Mouse (Mus musculus) erythroblast, embryonic 14.5 days (primary cell): ENCODE measurements around the gene Tmem9. TPM values are rescaled to one million over a fixed set of nuclear protein-coding genes. Genes with fewer than 3 reads are reported as not detected.
A peak's percentile ranks its signal among the peaks of the same experiment; 100 is the strongest.

ENCODE experiments used
- H3K27me3 ChIP-seq: 2 replicates; pipeline ENCODE4 v1.6.1; 2012; ENCODE audit warnings: inconsistent platforms; ENCODE audit not compliant: control insufficient read depth
- H3K36me3 ChIP-seq: 2 replicates; pipeline ENCODE4 v1.6.1; 2012; ENCODE audit warnings: mild to moderate bottlenecking, inconsistent platforms; ENCODE audit not compliant: control insufficient read depth
- H3K4me1 ChIP-seq: 2 replicates; pipeline ENCODE4 v1.6.1; 2012; ENCODE audit warnings: inconsistent platforms; ENCODE audit not compliant: control insufficient read depth
- H3K4me3 ChIP-seq: replicated peaks from 2 replicates; pipeline ENCODE3; 2012; ENCODE audit warnings: moderate library complexity, mild to moderate bottlenecking, inconsistent platforms
- H3K9me3 ChIP-seq: 2 replicates; pipeline ENCODE4 v1.6.1; 2012; ENCODE audit warnings: low read length, inconsistent platforms, mixed read lengths; ENCODE audit not compliant: control insufficient read depth
- GATA1 ChIP-seq: IDR thresholded peaks from 2 replicates; pipeline ENCODE4 v1.6.1; 2012; ENCODE audit warnings: low read length, inconsistent platforms, mixed read lengths
- TAL1 ChIP-seq: IDR thresholded peaks from 3 replicates; pipeline ENCODE4 v1.6.1; 2012; ENCODE audit warnings: low read length, inconsistent platforms, mixed read lengths
- polyA plus RNA-seq: library from polyadenylated mRNA; stranded (reverse); fragments of >175 nt; gene quantifications from 2 replicates; pipeline ENCODE4 v1.2.3, GENCODE M21; 2012

The Tmem9 gene
- polyA plus RNA-seq = 8.2 and 10.2 TPM in 2 replicates

- Histone ChIP-seq H3K36me3 (peaks cover 10% of the 10 kb centered on the region), H3K9me3 (peaks cover 9% of the 10 kb centered on the region), H3K4me1 (peaks cover 69% of the 10 kb centered on the region), H3K27me3 (peaks cover 41% of the 10 kb centered on the region), H3K4me3 (peak within 1 kb of the TSS; percentile 68)
- TF ChIP-seq GATA1 (peak; percentile 63; the same call in 1 of the 2 replicates), TAL1 (no peak)
These were observed at the start of gene Tmem9 for GRCm38 (mm10) chr1:136007211-136008158. Gene Tmem9 (plus strand): TSS chr1:136008150.

- Histone ChIP-seq H3K4me3 (no peak overlapping the region), H3K36me3 (no peaks in the 10 kb centered on the region), H3K4me1 (peaks cover 9% of the 10 kb centered on the region), H3K9me3 (no peaks in the 10 kb centered on the region), H3K27me3 (peaks cover 44% of the 10 kb centered on the region)
- no peak for TF ChIP-seq TAL1
- TF ChIP-seq GATA1 = no peak
These were observed 49.5 kb upstream of the Tmem9 start for GRCm38 (mm10) chr1:135958483-135958882.

GRCm38 (mm10) chr1:135963177-135963576 lies 44.8 kb upstream of the Tmem9 start:
- Histone ChIP-seq H3K9me3 (no peaks in the 10 kb centered on the region), H3K27me3 (peaks cover 50% of the 10 kb centered on the region), H3K4me1 (peaks cover 9% of the 10 kb centered on the region), H3K4me3 (no peak overlapping the region), H3K36me3 (no peaks in the 10 kb centered on the region)
- TF ChIP-seq GATA1 = no peak

- TF ChIP-seq GATA1 (no peak), TAL1 (no peak)
- H3K27me3 ChIP-seq = peaks cover 52% of the 10 kb centered on the region
- no peaks in the 10 kb centered on the region for H3K9me3 ChIP-seq
- no peaks in the 10 kb centered on the region for H3K36me3 ChIP-seq
- H3K4me1 ChIP-seq = peaks cover 7% of the 10 kb centered on the region
- no peak overlapping the region for H3K4me3 ChIP-seq
These were observed 43.4 kb upstream of the Tmem9 start for GRCm38 (mm10) chr1:135964561-135964960.

- TF ChIP-seq GATA1 (no peak), TAL1 (no peak)
- no peaks in the 10 kb centered on the region for H3K9me3 ChIP-seq
- H3K4me1 ChIP-seq = peaks cover 4% of the 10 kb centered on the region; the same call in 1 of the 2 replicates
- peaks cover 43% of the 10 kb centered on the region for H3K27me3 ChIP-seq
- H3K4me3 ChIP-seq = no peak overlapping the region
- H3K36me3 ChIP-seq = no peaks in the 10 kb centered on the region
These were observed 40.2 kb upstream of the Tmem9 start for GRCm38 (mm10) chr1:135967739-135968138.

- Histone ChIP-seq H3K27me3 (peaks cover 30% of the 10 kb centered on the region), H3K4me3 (no peak overlapping the region), H3K36me3 (no peaks in the 10 kb centered on the region), H3K9me3 (no peaks in the 10 kb centered on the region), H3K4me1 (no peaks in the 10 kb centered on the region)
- TF ChIP-seq TAL1 = no peak
- TF ChIP-seq GATA1 = no peak
These were observed 37.5 kb upstream of the Tmem9 start for GRCm38 (mm10) chr1:135970486-135970885.

- H3K9me3 ChIP-seq = no peaks in the 10 kb centered on the region
- no peaks in the 10 kb centered on the region for H3K36me3 ChIP-seq
- H3K4me1 ChIP-seq = no peaks in the 10 kb centered on the region
- TF ChIP-seq GATA1 (no peak), TAL1 (no peak)
- H3K4me3 ChIP-seq = no peak overlapping the region
- H3K27me3 ChIP-seq = peaks cover 27% of the 10 kb centered on the region
These were observed 35.4 kb upstream of the Tmem9 start for GRCm38 (mm10) chr1:135972576-135972975.

GRCm38 (mm10) chr1:135984105-135984504 lies 23.8 kb upstream of the Tmem9 start:
- H3K4me1 ChIP-seq = no peaks in the 10 kb centered on the region
- H3K4me3 ChIP-seq = no peak overlapping the region
- H3K9me3 ChIP-seq = no peaks in the 10 kb centered on the region
- no peaks in the 10 kb centered on the region for H3K36me3 ChIP-seq
- TF ChIP-seq TAL1 = no peak
- no peak for TF ChIP-seq GATA1
- peaks cover 70% of the 10 kb centered on the region for H3K27me3 ChIP-seq

GRCm38 (mm10) chr1:135989876-135990275 lies 18.1 kb upstream of the Tmem9 start:
- TF ChIP-seq GATA1 (no peak), TAL1 (no peak)
- Histone ChIP-seq H3K4me1 (peaks cover 15% of the 10 kb centered on the region), H3K4me3 (no peak overlapping the region), H3K27me3 (peaks cover 58% of the 10 kb centered on the region), H3K9me3 (no peaks in the 10 kb centered on the region), H3K36me3 (no peaks in the 10 kb centered on the region)
